Mouse (Mus musculus) ovary, postnatal 10 days (tissue): ENCODE measurements around the gene Ly6g5b.

Source experiments
- DNase-seq: peaks from one replicate; pipeline ENCODE4 v3.0.0; 2022; ENCODE audit warnings: low spot score

Ly6g5b gene

DNA sequence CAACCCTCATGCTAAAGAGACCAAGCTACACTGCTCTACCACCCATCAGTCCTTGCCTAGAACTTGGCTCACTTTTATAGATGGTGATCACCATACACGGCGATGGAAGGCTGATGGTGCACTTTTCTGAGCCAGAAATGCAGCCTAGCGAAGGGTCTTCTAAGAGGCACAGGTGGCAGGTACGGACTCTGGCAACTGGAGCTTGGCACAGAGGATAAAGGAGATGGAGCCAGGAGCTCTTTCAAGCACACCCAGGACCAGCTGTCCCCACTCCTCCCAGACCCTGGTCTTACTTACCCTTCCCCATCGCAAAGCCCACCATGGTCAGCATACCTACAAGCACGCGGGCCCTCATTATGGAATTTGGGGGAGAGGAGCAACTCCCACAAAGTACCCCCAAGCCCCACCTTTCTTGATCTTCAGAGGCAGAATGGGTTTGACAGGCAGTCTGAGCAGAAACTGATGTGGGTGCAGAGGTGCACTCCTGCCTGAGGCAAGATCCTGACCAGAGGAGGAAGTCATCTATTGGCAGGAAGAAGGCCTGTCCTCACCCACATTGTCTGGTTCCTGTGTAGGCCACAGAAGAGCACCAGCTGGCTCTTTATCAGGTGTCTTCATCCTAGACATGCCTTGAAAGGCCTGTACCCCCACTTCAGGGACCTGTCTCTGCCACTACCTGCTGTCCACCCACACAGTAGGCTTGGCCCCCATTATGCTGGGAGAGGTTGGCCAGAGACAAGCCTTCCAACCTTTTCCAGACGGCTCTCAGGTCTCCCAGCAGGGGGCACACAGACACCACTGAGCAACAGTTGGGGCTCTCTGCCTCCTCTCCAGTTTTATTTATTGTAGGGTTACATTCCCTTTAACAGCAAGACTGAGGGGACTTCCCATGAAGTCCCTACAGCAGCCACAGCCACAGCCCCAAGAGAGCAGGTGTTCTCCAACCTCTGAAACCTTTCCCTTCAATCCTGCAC, at the start of gene Ly6g5b:
Gene Ly6g5b, minus strand, starts transcription at position 383 of the 974 bp plus-strand sequence.
- no peak for DNase-seq

DNA sequence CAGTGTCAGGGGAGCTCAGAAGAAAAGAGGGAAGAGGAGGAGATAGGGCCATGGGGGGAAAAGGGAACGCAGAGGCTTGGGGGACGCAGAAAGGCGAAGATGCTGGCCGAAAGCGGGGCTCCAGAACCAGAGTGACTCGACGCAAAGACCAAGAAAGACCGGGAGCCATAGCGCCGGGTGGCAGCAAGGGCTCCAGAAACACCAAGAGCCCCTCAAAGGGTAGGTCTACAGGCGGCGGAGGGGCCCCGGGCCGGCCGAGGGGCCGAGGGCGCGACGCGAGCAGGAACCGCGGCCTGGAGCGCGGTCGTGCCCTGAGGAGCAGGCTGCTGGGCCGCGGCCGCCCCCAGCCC, 49.0 kb upstream of the Ly6g5b start:
- no peak for DNase-seq

DNA sequence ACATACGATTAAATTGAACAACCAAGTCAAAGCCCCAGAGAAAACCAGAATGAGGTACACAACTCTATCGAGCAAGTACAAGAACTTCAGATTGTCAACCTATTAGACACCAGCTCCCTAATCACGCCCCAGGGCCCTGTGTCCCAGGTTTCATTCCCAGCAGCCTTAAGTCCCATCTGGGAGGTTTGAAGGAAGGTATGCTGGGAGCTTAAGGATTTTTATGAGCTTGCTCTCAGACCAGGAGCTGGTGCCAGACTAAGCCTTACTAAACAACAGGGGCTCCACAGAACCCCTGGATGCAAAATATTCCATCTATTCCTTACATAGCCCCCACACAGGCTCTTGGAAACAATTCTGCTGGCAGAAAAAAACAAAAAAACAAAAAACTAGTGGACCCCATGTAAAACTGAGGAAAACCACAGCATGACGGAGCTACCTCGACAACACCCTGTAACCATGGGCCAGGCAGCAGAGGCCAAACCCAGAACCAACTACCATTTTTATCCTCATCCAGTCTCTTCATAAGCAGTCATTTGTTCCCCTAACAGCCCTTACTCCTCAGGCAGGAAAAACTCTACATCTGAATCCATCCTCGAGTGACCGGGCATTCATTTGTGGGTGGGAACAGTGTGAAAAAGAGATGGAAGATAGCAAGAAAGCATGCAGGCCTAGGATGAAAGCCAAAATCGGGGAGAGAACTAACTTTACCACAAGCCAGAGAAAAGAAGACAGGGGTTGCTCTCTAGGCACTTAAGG, 48.3 kb upstream of the Ly6g5b start:
- DNase-seq: no peak

DNA sequence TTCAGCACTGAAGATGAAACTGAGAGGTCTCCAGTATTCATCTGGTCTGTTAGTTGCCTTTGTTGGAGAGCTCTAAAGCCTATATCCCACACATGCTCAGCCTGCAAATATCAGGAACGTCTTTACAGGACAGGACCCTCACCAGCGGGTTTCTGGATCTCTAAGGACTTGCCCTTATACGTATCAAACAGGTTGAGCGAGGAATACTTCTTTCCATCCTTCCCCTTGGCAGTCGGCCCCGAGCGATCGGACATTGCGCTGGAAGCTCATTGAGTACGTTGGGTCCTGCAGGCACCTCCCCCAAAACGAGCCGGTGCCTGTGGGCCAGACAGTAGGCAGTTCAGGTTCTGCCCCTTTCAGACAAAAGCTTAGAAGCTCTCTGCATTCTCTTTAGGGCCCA, 47.5 kb upstream of the Ly6g5b start:
- DNase-seq: no peak

DNA sequence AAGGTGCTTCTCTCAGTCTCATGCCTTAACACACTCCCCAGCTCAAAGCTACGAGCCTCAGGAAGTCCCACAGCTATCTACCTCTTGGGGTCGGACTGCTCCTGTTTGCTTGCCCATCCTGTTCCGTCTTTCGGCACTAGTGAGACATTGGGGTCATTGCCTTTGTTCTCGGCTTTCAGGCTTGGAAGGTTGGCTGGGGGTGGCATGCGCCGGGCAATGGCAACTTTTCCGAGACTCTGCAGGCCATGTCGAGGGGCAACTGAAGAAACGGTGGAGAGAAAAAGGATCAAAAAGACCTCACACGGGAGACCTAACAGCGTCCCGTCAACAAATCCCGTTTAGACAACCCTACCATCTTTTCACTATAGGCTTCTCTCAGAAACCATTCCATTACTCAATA, 46.9 kb upstream of the Ly6g5b start:
- DNase-seq: no peak

DNA sequence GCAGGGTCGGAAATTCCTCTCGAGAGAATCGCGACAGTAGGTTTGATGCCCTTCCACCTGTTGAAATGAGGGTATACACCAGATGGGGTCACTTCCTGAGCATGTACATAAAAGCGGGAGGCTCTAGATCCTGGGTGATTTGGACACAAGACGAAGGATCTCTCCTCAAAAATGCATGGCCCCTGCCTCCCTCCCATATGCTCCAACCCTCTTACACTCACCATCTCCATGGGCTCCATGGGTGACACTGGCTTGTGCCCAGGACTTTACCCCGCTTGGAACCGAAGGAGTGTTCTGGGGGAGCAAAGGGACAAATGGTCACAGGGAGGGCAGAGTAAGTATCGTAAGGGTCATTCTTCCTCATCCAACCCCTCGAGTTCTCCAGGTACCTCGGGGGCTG, 46.2 kb upstream of the Ly6g5b start:
- DNase-seq: no peak

DNA sequence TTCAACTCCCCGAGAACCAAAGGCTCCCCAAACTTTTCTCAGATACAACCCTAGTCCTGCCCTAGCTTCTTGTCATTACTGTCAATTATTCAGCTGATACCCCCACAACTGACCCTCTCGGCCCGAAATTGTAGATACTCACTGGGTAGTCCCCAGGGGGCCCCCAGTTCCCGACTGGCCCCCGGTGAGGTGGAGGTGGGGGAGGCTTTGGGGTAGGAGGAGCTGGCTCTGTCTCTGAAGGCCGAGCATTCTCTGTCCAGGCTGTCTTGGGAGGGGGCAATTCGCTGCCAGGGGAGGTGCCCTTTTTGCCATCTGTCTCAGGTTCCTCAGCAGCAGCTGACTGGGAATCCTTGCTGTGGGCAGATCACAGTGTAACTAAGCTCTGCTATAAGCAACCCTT, 44.4 kb upstream of the Ly6g5b start:
- DNase-seq: no peak

DNA sequence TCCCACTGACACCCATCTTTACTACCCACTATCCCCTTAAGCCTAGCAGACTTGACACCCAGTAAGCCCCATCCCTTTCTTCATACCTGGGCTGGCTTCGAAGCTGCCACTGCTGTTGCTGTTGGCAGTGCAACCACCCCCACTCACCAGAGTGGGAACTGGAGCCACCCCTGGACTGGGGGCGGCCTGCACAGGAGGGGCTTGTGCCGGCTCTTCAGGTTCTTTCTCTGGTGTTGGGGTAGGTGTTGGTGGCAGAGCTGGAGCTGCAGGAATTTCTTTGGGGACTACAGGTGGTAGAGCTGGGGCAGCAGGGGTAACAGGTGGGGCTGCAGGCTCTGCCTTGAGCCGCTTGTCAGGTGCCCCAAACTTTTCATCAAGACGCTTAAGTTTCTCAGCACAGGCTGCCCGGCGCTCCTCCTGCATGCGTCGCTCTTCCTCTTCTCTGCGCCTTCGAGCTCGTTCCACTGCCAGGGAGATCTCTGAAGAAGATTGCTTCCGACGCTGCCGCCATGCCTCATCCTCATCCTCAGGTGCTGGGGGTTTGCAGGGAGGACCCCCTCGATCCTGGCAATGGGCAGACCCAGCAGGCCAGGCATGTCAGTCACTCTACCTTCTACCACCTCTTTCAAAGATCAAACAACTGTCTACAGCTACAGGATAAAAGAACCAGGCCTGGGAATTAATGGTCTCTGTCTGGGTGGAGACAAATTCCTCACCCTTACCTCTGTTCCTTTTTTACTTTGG, 43.8 kb upstream of the Ly6g5b start:
- no peak for DNase-seq

DNA sequence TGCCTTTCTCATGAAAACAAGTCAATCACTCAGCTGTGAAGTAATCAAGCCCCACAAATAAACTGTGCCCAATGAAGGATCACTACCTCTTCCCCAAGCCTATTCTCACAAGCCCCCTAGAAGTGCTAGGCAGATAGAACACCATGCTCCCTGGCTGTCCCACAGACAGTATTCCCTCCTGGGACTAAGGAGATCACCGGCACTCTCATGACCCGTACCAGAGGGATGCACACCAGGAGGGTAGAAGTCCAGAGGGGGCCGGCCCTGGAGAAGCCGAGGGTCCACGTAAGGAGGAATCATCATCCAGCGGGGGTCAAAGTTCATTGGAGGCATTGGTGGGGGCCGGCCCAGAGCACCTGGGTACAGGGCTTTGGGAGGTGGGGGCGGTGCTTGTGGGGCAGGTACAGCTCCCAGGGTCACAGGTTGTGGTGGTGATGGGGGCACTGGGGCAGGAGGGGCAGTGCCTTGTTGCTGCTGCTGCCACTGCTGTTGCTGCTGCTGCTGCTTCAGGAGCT, 42.5 kb upstream of the Ly6g5b start:
- no peak for DNase-seq

DNA sequence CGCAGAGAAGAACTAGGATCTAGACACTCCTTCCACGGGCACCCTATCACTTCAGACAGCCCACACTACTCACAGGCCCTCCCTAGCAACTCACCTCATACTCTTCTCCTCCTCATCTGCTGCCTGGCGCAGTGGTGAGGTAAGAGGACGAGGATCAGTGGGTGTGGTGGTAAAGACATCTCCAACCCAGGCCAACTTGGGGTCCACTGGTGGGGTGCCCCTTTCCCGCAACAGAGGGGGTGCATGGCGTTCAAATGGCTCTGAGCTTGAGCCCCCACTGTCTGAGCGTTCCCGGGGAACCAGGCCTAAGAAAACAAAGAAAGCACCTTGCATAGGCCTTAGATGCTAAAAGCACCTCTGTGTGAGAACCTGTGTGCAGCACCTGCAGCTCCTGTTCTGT, 42.0 kb upstream of the Ly6g5b start:
- no peak for DNase-seq

DNA sequence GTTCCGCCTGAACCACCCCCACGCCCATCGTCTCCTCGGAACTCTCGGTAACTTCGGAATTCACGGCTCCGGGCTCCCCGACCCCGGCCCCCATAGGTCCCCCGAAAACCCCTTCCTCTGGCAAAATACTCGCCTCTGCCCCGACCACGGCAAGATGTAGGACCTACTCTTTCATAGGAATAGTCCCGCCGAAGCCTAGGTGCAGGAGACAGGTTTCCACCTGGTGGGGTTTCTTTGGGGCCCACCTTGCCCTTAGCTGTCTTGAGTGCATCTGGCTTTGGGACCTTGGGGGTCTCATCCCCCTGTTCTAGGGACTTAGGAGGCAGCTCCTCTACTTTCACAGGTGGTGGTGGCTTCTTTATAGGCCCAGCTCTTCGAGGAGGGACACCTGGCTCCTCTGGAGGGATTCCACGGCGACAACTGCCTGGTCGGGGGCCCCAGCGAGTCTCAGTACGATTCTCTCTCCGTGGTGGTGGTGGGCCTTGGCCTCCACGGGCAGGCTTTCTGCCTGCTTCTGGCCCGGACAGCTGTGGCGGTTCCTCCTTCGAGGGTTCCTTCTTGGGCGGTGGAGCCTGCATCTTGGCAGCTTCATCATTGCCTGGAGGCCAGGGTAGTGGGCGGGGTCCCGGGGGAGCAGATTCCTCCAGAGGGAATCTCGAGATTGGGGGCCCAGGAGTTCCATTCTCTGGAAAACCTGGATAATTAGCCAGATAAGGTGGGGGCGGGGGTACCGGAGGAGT, 41.4 kb upstream of the Ly6g5b start:
- no peak for DNase-seq

DNA sequence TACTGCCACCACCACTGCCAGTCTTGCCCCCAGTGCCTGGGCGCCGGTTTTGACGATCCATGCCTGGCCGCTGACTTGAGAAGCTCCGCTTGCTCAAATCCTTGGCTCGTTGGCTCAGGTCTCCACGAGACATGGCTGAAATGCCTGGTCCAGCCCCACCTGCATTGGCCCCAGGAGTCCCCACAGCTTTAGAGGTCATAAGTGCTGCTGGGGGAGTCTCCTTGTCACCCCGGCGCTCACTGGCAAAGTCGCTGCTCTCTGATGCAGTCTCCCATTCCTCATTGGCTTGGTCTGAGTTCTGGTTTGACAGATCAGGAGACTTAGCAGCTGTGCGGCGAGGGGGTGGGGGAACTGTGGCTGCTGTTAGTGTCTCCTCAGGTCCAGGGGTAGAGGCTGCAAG, 40.2 kb upstream of the Ly6g5b start:
- DNase-seq: no peak

DNA sequence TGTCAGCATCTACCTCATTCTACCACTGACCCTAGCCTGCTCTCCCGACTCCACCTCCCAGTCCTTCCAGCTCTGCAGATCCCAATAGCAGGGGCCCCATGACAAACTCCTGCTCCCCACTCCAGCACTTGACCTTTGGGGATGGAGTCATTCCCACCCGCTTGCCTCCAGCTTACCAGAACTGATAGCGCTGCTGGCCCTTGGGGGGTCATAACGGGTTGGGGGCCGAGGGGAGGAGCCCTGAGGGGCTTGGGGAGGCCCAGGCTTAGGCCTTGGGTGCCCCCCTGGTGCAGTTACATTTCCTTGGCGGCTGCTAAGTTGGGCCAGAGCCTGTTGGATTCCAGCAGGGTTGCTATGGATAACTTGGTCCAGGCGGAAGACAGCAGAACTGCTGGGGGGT, 39.4 kb upstream of the Ly6g5b start:
- DNase-seq: no peak

DNA sequence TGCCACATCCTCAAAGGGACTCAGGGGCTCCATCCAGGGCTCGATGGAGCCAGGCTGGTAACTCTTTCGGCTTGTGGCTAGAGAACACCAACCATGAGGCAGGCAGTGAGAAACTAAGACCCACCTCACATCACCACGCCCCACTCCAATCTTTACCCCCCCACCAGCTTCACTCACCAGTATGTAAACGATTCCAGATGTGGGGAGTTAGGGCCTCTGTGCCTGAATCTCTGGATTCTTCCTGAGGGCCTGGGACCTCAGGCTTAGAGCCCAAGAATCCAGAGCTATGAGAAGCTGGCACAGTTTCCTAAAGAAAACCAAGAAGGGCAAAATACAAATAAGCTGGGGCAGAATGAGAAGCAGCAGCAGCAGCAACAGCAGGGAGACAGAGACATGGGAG, 38.7 kb upstream of the Ly6g5b start:
- DNase-seq: no peak

DNA sequence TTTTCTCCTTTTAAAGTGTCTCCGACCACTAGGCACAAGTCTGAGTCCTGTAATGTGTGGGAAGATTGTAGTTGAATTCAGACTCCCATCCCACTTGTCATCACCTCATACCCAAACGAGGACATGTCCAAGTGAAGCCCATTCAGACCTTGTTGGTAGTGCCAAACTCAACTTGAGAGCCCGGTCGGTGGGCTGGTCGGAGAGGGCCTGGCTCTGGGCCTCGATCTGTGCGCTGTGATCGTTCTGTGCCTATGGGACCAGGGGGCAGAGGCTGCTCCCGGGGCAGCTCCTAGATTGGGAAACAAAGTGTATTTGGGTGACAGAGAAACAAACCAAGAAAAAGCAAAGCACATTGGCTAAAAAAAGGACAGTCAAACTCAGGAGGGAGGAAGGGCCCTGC, 37.8 kb upstream of the Ly6g5b start:
- no peak for DNase-seq

DNA sequence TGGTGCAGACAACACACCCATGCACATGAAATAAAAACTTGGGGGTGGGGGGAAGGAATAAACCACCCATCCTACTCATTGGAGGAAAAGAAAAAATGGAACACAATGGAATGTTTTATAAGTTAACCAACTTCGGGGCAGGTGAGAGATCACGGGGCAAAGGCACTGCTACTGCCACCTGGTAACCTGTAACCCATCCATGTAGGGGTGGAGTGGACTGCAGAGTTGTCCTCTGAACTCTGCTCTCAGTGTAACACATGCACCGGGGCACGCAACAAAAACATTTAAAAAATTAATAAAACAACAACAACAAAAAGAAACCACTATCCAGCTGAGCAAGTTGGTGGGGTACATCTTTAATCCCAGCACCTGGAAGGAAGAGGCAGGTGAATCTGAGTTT, 36.9 kb upstream of the Ly6g5b start:
- DNase-seq: no peak

DNA sequence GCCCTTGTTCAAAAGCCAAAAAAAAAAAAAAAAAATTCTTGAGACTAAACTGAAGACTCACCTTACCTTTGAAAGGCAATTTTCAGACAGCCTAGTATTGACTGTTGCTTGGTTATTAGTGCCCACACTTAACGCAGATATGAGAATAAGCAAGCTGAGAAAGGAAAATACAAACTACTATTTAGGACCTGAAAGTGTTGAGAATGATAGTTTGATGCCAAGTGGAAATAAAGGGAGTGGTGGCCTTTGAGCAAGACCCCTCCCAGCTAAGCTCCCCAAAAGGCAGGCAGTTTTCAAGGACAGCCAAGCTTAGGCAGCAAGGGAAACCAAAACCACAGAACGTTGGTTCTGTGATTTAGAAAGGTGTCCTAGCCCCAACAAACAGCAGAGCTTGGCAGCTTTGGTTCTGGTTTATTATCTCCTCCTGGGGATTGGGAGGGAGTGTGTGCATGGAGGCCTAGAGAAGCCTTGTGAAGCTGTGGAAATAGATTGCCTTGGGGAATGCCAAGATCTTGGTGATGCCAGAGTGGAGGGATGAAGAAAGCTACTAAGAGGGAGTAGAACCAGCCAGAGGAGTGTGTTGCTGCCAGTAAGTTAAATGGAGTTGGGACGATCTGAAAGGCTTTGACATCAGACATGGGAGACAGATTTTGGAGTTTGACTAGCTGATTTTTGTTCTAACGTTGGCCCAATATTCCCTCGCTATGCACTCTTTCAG, 32.9 kb upstream of the Ly6g5b start:
- DNase-seq: no peak

DNA sequence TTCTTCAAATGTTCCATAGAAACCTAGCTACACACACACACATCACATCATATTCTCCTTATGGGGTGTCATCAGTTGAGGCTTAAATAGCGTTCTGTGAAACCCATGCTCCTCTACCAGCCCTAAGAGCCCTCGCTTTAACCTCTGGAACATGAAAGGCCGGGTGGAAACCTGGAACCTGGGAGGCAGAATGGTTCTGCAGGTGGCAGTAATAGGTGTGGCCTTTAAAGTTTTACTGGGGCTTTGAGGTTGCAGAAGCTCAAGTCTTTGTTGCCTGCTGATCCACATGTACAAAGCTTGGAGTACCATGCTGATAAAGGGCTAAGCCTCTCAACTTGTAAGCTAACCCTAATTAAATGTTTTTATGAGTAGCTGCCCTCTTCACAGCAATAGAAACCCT, 32.1 kb upstream of the Ly6g5b start:
- DNase-seq: no peak

DNA sequence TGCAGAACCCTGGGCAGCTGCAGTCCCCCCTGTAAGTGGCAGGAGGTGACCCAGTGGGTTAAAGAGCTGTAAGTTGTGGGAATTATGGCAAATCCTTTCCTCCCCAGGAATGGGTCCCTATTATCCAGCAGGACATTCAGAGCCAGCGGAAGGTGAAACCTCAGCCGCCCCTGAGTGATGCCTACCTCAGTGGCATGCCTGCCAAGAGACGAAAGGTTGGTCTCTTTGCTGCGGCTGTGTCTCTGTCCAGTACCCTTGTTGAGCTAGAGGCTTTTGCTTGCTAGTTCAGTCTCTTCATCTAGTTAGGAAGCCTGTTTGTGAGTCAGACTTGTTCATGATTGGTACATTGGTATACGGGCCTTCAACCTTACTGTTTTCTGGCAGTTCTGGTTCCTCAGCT, 30.9 kb upstream of the Ly6g5b start:
- no peak for DNase-seq

DNA sequence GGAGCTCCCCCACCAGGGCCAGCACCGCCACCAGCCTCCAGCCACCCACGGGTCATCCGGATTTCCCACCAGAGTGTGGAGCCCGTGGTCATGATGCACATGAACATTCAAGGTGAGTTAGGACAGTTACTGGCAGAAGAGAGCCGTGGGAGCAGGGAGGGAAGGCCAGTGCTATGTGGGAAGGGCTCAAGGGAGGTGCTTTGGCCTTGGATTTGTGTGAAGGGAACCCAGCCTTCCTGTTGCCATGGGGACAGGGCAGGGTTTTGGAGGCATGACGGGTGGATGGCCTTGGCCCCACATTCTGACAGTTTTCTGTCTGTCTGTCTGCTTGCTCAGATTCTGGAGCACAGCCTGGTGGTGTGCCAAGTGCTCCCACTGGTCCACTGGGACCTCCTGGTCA, 26.7 kb upstream of the Ly6g5b start:
- no peak for DNase-seq

DNA sequence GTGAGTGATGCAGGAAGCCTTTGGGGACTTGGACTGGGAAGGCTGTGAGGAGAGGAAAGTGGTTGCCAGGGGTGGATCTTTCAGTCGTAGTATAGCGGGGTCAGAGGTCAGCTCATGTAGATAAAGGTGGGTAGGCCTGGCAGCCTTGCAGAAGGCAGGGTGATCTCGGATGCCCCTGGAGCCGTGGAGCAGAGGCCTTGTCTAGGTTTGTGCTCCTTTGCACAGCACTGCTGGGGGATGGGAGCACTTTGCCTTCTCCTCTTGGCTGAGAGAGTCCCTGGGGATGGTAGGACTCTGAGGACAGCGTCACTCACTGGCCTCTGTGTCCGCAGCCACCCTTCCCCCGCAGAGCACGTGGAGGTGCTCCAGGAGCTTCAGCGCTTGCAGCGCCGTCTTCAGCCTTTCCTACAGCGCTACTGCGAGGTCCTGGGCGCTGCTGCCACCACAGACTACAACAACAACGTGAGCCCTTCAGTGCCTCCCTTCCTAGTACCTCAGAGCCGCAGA, 25.3 kb upstream of the Ly6g5b start:
- no peak for DNase-seq
